Mouse (Mus musculus) lung, postnatal 14 days (tissue): ENCODE data around the gene Mt1.

ENCODE experiments used
- DNase-seq: peaks from one replicate; pipeline ENCODE4 v3.0.0; 2021

Mt1 gene

DNA sequence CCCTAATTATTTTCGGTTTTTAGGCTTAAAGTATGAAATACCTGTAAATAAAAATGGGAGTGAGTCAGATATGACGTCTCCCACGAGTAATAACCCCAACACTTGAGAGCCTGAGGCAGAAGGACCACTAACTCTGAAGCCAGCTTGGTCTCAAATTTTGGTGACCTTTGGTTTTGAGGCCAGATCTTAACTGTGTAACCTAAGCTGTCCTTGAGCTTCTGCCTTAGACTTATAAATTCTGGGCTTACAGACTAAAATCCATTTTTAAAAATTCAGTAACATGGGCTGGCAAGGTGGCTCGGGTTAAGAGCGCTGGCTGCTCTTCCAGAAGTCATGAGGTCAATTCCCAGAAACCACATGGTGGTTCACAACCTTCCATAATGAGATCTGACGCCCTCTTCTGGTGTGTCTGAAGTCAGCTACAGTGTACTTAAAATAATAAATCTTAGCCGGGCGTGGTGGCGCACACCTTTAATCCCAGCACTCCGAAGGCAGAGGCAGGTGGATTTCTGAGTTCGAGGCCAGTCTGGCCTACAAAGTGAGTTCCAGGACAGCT, 5.0 kb upstream of the Mt1 start:
- no peak for DNase-seq

DNA sequence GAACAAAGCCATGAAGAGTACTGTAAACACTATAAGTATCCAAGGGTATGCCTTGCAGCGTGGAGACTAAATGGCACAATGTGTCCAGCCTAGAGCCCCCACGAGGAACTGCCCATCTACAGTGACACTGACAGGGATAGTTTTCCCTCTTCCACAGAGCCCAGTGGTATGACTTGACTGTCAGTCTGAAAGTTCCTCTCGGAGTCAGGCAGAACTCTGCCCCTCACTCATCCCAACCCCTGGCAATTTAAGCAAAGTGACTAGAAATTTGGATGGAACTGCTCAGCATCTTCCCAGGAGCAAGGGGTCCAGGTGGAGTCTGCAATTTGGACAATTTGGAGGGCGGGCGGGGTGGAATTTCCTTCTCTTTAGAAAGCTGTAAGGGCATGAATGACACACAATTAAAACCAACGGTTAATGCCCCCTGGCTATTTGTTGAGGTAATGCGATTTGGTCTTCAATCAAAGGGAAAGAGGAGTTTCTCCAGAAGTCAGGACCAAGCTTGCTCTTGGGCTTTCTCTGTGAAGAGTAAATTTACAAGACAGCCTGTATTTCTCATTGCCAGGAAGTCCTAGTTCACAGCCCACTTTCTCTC, 4.2 kb upstream of the Mt1 start:
- no peak for DNase-seq

DNA sequence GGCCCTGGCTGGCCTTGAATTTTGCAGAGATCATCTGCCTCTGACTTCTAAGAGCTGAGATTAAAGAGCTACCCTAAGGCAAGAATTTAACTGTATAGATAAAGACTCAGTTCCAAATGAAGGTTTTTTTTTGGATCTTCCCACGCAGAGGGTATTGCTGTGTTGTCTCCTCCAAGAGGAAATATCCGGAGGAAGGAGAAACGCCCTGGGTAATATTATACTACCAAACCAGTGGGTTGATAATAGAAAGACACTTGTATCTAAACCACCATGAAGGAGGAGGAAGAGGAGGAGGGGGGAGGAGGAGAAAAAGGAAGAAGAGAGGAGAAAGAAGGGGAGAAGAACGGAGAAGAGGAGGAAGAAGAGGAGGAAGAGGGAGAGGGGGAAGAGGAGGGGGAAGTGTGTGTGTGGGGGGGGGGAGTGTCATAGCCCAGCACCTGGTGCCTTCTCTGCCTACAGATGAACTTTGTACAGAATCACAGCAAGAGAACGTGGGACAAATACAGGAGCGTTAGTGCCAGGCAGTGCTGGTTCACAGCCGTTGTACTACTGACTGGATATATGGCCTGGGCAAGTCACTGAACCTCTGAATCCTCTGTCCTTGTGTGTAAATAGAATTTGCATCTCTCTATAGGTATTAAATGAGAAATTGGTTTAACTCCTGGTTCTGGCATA, 1.0 kb upstream of the Mt1 start:
- no peak for DNase-seq

DNA sequence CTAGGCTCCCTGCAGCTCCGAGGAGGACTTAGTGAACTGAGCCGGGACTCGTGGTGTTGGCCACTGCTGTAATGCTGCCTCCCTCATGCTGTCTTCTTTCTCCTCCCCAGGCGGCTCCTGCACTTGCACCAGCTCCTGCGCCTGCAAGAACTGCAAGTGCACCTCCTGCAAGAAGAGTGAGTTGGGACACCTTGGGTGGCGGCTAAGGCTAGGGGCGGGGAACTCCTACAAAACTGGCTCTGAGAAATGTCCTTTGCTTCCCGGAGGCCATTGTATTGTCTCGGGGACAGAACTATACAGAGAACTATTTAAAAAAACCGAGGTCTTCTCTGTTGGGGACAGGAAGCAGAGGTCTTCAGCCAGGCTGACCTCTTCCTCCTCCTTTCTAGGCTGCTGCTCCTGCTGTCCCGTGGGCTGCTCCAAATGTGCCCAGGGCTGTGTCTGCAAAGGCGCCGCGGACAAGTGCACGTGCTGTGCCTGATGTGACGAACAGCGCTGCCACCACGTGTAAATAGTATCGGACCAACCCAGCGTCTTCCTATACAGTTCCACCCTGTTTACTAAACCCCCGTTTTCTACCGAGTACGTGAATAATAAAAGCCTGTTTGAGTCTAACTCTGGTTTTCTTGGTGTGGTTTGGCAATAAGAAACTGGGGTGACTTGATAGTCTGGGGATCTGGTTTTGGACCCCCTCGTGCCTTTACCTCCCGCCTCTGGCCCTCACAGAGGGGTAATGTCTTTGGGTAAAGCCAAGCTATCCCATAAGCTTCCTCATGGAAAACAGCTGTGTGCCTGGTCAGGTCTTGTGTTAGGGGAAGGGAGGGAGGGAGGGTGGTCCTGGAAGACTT, 1.1 kb downstream of the Mt1 start:
- DNase-seq: no peak

DNA sequence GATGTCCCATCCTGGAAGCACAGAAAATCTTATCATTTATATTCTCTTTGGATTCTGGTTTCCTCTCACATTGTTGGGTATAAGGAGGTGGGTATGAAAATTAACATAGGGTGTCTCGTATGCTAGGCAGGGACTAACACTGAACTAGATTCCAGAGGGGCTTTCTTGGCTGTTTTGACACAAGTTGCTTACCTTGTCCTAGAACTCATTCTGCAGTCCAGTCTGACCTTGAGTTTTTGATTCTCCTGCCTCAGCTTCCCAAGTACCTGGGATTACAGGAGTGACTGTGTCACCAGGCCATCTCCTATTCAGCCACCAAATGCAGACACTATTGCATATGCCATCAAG, 1.7 kb downstream of the Mt1 start:
- no peak for DNase-seq

DNA sequence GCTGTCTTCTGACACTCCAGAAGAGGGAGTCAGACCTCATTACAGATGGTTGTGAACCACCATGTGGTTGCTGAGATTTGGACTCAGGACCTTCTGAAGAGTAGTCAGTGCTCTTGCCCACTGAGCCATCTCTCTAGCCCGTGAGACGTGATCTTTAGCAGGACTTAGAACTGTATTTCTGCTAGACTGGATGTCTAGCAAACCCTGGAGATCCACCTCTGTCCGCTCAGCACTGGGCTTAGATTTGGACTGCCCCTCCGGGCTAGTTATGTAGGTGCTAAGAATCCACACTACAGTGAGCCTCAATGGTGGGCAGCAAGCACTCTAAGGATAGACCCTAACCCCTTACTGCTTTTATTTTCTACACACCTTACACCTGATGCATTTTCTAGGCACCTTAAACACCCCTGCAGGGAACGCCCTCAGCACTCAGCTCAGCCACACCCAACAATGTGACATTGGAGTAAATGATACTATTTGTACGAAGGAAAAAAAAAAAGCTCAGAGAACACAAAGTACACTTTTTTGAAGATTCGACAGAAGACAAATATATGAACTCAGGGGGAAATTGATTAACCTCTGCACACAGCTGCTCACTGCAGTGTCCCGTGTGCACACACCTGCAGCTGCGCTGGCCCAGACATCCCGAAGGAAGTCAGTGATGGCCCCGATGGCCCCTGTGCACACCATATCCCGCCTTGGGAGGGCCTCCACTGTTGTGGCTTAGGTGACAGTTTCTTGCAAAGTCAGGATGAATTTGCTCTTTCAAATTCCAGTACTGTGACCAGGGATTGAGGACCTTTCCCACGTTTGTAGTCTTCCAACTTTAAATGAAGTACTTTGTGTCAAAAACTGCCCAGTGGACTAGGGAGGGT, 3.4 kb downstream of the Mt1 start:
- DNase-seq: no peak

DNA sequence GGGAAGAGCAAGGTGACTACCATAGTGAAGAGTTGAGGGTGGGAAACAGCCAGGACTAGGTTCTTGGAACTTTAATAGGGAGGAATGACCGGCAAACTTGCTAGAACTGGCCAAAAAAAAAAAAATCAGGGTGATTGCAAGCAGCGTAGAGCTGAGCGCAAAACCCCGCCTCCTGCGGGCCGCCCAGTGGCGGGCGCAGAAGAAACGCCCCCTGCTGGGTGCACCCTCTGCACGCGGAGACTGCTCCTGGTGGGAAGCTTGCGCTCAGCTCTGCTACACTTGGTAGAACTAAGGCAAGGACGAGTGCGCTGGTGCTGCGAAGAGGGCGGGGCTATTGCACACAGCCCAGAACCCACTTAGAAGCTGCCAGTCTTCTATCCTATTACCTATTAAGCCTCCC, 4.2 kb downstream of the Mt1 start:
- peak; percentile 82 for DNase-seq

DNA sequence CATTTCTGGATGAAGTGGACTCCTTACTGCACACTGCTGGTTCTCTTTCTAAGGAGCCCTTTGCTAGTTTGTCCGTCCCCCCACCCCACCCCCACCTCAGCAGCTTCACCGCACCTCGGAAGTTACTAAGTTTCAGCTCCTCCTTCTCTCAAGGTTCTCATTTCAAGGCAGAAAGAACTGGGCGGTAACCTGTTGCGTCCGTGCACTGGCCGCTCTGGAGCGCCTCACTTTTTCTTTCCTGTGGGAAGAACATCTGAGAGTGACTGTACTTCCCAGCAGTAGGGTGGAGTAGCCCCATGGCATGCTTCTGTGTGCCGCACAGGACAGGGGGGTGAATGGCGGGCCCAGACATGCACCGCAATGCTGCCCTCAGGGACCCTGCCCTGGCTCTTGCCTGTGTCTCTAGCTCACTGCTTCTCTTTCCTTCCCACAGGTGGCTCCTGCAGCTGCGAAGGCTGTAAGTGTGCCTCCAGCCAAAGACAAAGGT, 5.5 kb downstream of the Mt1 start:
- no peak for DNase-seq

DNA sequence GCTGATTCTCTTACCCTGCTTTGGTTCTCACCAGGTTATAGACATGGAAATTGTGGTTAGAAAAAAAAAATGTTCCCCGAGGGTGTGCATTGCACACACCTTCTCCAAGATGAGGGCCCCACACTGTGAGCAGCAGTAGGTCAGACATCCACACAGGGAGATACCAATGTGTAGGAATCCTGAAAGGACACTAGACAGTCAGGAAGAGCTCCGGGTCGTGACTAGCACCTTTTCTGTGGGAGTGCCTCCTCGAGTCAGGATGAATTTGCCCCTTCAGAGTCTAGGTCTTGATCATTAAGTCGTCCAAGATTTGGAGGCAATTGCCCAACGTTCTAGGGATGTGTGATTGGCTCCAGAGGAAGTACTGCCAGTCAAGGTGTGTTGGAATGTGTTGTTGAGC, 6.9 kb downstream of the Mt1 start:
- DNase-seq: no peak

DNA sequence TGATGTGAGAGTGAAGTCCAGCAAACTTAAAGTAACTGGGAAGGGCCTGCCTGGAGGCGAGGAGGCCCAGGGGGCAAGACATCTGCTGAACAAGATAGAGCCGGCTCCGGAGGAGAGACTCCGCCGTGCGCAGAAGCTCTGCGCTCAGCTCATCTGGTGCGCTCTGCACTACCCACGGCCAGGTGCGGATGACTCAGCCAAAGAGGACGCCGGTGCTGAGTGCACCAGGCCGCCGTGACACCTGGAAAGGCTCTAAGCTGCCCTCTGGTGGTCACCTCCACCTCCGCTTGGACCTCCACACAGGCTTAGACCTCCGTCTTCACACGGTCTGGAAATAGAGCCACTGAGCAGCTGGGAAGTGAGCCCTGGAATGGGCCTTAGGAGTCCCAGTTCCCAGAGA, 7.7 kb downstream of the Mt1 start:
- DNase-seq: peak; percentile 87

DNA sequence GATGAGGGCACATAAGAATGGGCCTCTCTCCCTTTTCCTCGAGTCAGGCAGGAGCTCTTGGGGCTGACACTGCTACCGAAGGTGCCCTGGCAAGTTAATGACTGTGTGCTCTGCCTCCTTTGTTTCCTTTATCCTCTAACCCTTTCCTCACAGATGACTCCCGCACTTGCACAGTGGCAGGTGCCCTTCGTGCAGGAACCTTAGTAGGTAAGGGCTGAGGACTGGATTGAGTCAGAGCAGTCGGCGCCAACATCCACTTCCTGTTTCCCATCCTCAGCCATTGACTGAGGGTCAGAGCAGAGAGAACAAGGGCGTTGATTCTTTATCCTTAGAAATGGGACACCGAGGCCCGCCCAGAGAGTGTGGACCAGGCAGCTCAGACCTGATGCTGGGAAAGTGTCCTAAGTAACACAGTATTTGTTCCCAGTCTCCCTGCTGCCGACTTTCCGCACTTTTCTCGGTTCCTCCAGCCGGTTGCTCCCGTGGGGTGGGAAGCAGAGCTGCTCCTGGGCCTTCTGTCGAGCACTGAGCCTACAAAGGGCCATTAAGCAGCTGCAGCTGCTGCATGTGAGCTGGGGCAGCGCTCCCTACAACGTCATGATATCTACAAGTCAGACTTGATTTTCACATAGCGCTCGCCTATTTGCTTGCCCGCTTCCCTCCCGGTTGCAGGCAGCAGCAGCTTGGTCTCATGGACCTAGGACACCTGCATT, 8.6 kb downstream of the Mt1 start:
- DNase-seq: no peak

DNA sequence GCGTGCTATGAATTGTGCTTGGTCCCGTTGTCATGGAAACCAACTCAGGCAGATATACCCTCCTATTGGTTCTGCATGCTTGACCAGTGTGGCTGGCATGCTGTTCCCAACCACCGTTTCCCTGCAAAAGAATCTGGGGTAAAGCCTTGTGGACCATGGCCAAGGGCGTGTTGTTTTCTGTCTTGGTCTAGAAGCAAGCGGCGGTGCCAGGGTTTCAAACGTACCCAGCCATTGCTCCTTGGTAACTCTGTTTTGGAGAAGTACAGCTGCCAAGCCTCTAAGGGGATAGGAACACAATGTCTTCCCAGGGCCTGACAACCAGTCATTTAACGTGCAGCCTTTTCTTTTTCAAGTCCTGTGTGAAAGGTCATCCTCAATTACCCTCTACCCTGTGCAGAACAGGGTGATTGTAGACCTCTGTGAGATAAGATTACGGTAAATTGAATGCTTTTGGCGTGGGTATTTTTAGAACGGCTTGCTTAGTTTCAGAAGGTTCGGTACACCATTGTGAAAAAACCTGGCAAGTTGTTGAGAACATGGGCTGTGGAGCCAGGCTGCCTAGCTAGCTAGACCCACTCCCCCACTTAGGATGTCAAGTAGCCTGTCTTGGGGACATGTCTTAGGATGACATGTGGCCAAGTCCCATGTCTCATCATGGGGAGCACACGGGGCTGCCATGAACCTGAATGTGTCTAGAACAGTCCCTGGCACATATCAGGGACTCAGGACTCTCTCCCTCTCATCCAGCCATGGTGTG, 10.6 kb downstream of the Mt1 start:
- peak; percentile 20 for DNase-seq

DNA sequence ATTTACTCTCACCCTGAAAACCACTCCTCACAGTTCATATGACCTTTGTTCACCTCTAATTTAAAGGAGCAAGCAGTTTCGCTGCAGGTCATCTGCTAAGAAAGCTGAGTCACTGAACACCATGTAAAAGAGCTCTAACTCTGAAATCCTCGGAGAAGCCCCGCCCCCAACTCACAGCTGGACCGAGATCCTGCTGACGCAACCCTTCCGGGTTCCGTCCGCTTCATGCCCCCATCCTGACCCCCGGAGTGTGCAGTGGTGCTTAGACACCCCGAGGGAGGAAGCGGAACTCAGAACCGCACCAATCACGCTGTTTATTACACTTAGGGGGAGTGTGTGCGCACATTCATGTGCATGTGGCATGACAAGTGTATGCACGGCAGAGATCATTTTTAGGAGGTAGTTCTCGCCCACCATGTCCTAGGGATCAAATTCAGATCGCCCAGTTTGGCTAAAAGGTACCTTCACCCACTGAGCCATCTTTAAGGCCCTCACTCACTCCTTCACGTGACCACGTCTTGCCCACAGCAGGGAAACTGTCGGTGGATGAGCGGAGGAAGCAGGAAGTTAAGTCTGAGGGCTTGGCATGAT, 12.3 kb downstream of the Mt1 start:
- DNase-seq: peak; percentile 77

DNA sequence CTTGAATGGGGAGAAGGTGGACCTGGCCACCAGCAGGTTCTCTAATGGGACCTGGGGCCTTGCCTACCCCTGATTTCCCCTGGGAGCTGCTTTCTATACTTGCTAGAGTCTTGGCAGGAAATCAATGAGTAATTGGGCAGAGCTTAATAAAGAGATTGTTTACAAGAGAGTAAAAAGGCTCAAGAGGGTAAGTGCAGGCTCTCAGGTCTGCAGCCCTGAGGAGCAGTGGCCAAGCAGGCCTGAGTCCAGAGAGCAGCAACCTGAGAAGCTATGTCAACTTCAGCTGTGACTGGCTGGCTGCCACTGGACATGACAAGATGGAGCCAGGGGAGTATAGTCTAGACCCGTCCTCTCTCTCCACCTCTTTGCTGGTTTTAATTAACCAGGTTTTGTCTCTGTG, 14.0 kb downstream of the Mt1 start:
- no peak for DNase-seq

DNA sequence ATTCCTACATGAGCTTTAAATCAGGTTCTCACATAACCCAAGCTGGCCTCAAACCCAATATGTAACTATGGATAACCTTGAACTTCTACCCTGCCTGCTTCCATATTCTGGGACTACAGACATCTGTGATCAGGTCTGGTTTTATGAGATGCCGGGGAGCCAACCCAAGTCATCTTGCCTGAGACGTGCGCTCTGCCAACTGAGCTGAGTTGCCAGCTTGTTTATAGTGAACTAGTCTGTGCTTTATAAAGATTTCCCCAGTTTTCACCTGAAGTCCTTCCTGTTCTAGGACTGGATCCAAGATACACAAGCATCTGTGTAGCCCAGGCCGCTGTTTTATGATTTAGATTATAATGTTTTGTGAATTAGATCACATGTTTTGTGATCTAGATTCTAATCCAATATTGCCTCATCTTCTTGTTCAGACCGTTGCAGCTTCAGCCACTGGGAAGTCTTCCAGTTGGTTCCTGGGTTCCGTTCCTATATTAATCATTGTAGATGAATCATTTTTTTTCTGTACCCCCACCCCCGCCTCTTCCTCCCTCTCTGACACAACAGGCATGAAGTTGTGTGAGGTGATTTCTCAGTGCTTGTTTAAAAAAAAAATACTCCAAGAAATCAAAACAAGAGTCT, 15.8 kb downstream of the Mt1 start:
- DNase-seq: no peak

DNA sequence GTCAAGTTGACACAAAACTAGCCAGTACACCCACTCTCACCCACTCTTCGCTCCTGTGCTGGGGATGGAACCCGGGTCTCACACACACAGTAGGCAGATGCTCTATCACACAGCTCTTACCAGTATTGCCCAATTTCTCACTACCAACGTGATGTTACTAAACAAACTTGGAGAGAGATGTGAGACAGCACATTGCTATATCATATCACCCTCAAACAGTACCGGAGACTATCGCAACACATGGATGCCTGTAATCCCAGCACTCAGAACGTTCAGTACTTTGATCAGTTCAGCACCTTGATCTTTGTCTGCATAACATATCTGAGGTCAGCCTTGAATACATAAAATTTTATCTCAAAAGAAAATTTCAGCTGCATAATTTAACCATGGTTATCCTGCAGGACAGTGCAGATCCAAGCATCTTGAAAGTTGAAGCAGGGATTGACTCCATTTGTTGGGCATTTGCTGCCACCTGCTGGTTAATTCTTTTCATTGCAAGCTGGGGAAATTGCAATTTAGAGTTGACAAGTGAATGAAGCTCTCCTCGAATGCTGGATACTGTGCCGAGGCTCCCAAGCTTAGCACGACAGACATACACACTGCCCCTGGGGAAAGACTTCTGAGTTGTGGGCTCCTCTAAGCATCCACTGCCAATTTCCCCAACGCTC, 20.5 kb downstream of the Mt1 start:
- peak; percentile 65 for DNase-seq

DNA sequence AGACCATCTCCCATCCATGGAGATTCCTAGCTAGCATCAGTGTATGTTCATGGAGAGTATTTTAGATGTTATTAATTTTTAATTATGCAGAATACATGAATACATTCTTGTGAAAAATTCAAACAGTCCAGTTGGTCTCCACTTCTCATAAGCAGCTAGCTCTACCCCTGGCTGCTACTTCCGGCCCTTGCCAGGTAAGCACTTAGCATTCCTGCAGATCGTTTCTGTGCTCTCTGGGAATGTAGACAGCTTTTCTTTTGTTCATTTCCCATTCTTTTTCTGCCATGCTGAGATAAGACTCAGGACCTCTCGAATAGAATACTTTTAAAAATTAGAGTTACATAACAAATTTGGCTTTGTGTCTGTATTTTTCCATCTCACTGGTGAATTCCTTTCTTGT, 25.2 kb downstream of the Mt1 start:
- DNase-seq: no peak

DNA sequence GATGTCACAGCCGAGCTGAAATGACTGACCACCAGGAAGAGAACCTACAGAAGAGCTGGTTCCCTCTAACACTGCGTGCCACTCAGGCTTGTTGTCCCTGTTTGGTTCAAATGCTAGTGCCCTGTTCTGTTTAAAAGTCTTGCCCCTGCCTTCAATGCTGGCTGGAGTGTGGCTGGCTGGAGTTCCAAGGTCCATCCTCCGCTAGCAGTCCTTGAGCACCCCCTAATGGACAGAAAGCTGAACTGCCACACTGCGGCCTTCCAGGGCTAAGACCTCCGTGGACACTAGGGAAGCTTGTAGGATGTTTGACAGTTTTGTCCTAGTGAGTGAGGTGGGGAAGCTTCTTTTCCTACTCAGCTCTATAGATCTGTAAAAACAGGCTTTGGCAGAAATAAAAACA, 26.9 kb downstream of the Mt1 start:
- peak; percentile 83 for DNase-seq

DNA sequence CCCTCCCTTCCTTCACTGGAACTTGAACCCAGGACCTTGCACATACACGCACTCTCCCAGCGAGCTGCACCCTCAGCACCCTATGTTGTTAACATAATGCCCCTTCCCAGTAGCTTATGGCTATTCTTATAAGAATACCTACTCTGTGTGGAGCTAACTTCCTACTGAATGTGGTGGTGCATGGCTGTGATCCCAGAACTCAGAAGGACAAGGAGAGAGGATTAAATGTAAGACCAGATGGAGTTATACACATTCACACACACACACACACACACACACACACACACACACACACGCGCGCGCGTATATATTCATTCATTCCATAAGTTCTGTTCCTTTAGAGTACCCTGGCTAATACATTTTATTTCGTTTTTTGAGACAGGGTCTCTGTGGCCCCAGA, 27.4 kb downstream of the Mt1 start:
- no peak for DNase-seq

DNA sequence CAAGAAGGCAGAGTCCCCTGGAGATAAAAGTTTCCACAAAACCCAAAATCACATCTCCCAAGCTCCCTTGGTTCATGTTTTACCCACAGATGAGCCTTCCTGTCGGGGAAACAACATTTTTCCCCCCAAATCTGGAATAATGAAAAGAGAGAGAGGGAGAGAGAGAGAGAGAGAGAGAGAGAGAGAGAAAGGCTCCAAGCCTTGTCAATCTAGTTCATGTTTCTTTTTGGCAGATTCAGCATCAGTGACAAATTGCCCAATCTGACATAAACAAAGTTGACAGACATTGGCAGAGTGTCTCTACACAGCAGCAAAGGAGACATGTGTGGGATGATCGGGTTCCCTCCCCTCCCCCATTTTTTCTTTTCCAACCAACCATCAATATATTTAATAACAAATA, 28.6 kb downstream of the Mt1 start:
- DNase-seq: no peak
